Mouse (Mus musculus): ENCODE measurements around the gene Tial1. TPM values are rescaled to one million over a fixed set of nuclear protein-coding genes. Genes with fewer than 3 reads are reported as not detected.

Tial1 gene
- total RNA-seq, 2 experiments from 2014 or later: 112 to 115 TPM

Small RNA genes lying within 50 kb of the gene (microRNA-seq; reads per million reads assigned to microRNA genes)
- not detected for gene Gm24365

Other genes starting within 250 kb of the Tial1 start
- gene Armc5, start 224.4 kb downstream of the Tial1 start, total RNA-seq (2021): 10 to 100 TPM; 10.3 to 11.2 TPM
- gene 9130023H24Rik, start 223.7 kb downstream of the Tial1 start, total RNA-seq (2021): 1 to 10 TPM; 5.0 to 5.2 TPM
- 10 to 100 TPM; 36.9 to 37.6 TPM for gene Tgfb1i1, start 214.9 kb downstream of the Tial1 start, total RNA-seq (2021)
- gene Slc5a2, start 196.1 kb downstream of the Tial1 start, total RNA-seq (2021): not detected
- gene BC017158, start 163.5 kb downstream of the Tial1 start, total RNA-seq (2021): 10 to 100 TPM; 23.4 to 27.8 TPM
- 10 to 100 TPM; 34.3 to 41.2 TPM for gene Rgs10, start 43.0 kb downstream of the Tial1 start, total RNA-seq (2021)
- 1 to 10 TPM; 3.8 to 4.4 TPM for gene Bag3, start 61.9 kb upstream of the Tial1 start, total RNA-seq (2021)
- 100 to 1,000 TPM; 275 to 323 TPM for gene Inpp5f, start 149.6 kb upstream of the Tial1 start, total RNA-seq (2021)